Comparison of ENCODE assay signal across 8 mouse cellular contexts in genomic region chr5:97834770-97835169, GRCm38 (mm10).
DNase-seq lines count a peak whose midpoint lies in the region; ATAC-seq and TF ChIP-seq lines count a peak whose summit lies in the region.
"Had no signal": no experiment of that assay in that cellular context is flagged by ENCODE, and none has a peak within 500 bp of the region (broad histone marks: within the 10 kb centered on the region; RNA-seq: fewer than 3 reads in every experiment).

No protein-coding gene starts in this region.

- WGBS in intestine, embryonic 16.5 days, result 61% methylated on average over 1 of the region's 1 CpGs

- DNase-seq in Patski (ENCODE audit: low read depth, low spot score), result peak; percentile 9
- peak; percentile 77 for DNase-seq in adrenal gland, postnatal 25 days
- DNase-seq in lung, postnatal 4 days, result peak; percentile 80 to 84
- DNase-seq in B cell, adult 2 months, result no peak
- DNase-seq in spleen, adult 18-20 months, result no peak
- no peak for DNase-seq in T-cell, adult 2 months (ENCODE audit: low spot score)

- no peaks in the 10 kb centered on the region for H3K27me3 ChIP-seq in Patski
- H3K27me3 ChIP-seq in intestine, embryonic 16.5 days (replicated peaks; ENCODE audit: control insufficient read depth, insufficient read depth, low read length), result no peaks in the 10 kb centered on the region
- H3K27me3 ChIP-seq: megakaryocyte, embryonic 14.5 days had no signal

- H3K4me3 ChIP-seq in intestine, embryonic 16.5 days (ENCODE audit: low read length), result no peak overlapping the region
- H3K4me3 ChIP-seq: megakaryocyte, embryonic 14.5 days had no signal

- in situ Hi-C loops in Patski (cut with MboI; ENCODE audit: low pct_unique_long_range_greater_than_20kb), result no loop called here

- ATAC-seq in Patski, result peak; percentile 84
- ATAC-seq in intestine, embryonic 16.5 days, result 0 out of 2 replicates have a peak, but pooled peaks have one; percentile 42

- no peaks in the 10 kb centered on the region for H3K36me3 ChIP-seq in intestine, embryonic 16.5 days (ENCODE audit: control insufficient read depth, insufficient read depth, low read length)

- no peaks in the 10 kb centered on the region for H3K9me3 ChIP-seq in intestine, embryonic 16.5 days (ENCODE audit: control insufficient read depth, low read length)
- H3K9me3 ChIP-seq: megakaryocyte, embryonic 14.5 days had no signal

- H3K4me1 ChIP-seq in intestine, embryonic 16.5 days (ENCODE audit: control insufficient read depth, insufficient read depth, low read length), result 0 out of 2 replicates have a peak, but pooled peaks cover 3% of the 10 kb centered on the region
- H3K4me1 ChIP-seq: megakaryocyte, embryonic 14.5 days had no signal

- H3K9ac ChIP-seq in intestine, embryonic 16.5 days (ENCODE audit: low read depth, low read length), result no peak overlapping the region

- POLR2A ChIA-PET in Patski (lab: Charles Lee), result no interaction called here

- 0 out of 2 replicates have a peak overlapping the region, but pooled peaks have one; percentile 2 for H3K27ac ChIP-seq in intestine, embryonic 16.5 days (ENCODE audit: low read length)

- H3K4me2 ChIP-seq in intestine, embryonic 16.5 days (ENCODE audit: low read depth, low read length), result no peak overlapping the region

- no peak for TF ChIP-seq CTCF in Patski (IDR thresholded peaks at IDR 0.05)

- CTCF ChIA-PET in Patski (lab: Charles Lee), result interaction anchor here (1.2 kb wide), 2 partner anchors 10 to 18 kb away, joined by 3 to 4 read pairs; no protein-coding TSS in a partner anchor

Comparison
In these comparisons a context has a peak if more than half of its experiments do, and no peak if none do; other contexts are left out.
1. DNase-seq: peak in Patski (single experiment), adrenal gland, postnatal 25 days (single experiment) and lung, postnatal 4 days (2 of 2); none in B cell, adult 2 months (0 of 2), spleen, adult 18-20 months (0 of 2) and T-cell, adult 2 months (single experiment).